Mouse (Mus musculus) neural tube, embryonic 11.5 days (tissue): ENCODE data around the gene Mylk3. TPM values are rescaled to one million over a fixed set of nuclear protein-coding genes. Genes with fewer than 3 reads are reported as not detected.

ENCODE experiments used
- ATAC-seq: fragments of 200-750 bp; cut with Nextera tagmentation; 2 replicates; pipeline ENCODE4 v1.8.0; 2017; ENCODE audit warnings: moderate number of reproducible peaks, mild to moderate bottlenecking, moderate TSS enrichment, moderate library complexity; ENCODE audit not compliant: insufficient read depth, low FRiP score, low TSS enrichment
- DNase-seq: peaks from one replicate; pipeline ENCODE4 v3.0.0-alpha.2; 2015; ENCODE audit warnings: low spot score
- H3K27ac ChIP-seq: fragments of 300-500 bp; sonication (generic); 2 replicates; pipeline ENCODE4 v1.5.1; 2014; ENCODE audit warnings: low read depth, mild to moderate bottlenecking, low read length
- H3K27me3 ChIP-seq: fragments of 300-500 bp; sonication (generic); 2 replicates; pipeline ENCODE4 v1.6.1; 2014; ENCODE audit warnings: mild to moderate bottlenecking, low read length, mixed read lengths; ENCODE audit not compliant: control insufficient read depth, insufficient read depth
- H3K36me3 ChIP-seq: fragments of 300-500 bp; sonication (generic); 2 replicates; pipeline ENCODE4 v1.6.1; 2014; ENCODE audit warnings: mild to moderate bottlenecking, low read length, moderate library complexity, mixed read lengths; ENCODE audit not compliant: control insufficient read depth, insufficient read depth
- H3K4me1 ChIP-seq: fragments of 300-500 bp; sonication (generic); 2 replicates; pipeline ENCODE4 v1.6.1; 2014; ENCODE audit warnings: low read length, mixed read lengths; ENCODE audit not compliant: control insufficient read depth, insufficient read depth
- H3K4me2 ChIP-seq: fragments of 300-500 bp; sonication (generic); 2 replicates; pipeline ENCODE4 v1.6.1; 2014; ENCODE audit warnings: low read depth, mild to moderate bottlenecking, moderate library complexity
- H3K4me3 ChIP-seq: fragments of 300-500 bp; sonication (generic); 2 replicates; pipeline ENCODE4 v1.5.1; 2014; ENCODE audit warnings: low read depth, low read length
- H3K9ac ChIP-seq: fragments of 300-500 bp; sonication (generic); 2 replicates; pipeline ENCODE4 v1.6.1; 2014; ENCODE audit warnings: mild to moderate bottlenecking, low read length
- H3K9me3 ChIP-seq: fragments of 300-500 bp; sonication (generic); 2 replicates; pipeline ENCODE4 v1.6.1; 2016; ENCODE audit warnings: low read length; ENCODE audit not compliant: control insufficient read depth
- WGBS: fragments of 180-500 bp; shearing (Covaris S2); extraction: QIAGEN DNeasy Blood & Tissue Kit; methylation state at CpG from one replicate; pipeline ENCODE4 v1.1.7; 2014; 5-methylcytosine and 5-hydroxymethylcytosine counted together
- polyA plus RNA-seq: library from polyadenylated mRNA; unstranded; fragments of >200 nt; fragmentation: Nextera tagmentation; extraction: Ambion mirVana; gene quantifications from 2 replicates; pipeline ENCODE4 v1.2.1, GENCODE M21; 2014

Gene Mylk3
- polyA plus RNA-seq, 1 experiment from 2014 or later = 1.6 TPM

DNA sequence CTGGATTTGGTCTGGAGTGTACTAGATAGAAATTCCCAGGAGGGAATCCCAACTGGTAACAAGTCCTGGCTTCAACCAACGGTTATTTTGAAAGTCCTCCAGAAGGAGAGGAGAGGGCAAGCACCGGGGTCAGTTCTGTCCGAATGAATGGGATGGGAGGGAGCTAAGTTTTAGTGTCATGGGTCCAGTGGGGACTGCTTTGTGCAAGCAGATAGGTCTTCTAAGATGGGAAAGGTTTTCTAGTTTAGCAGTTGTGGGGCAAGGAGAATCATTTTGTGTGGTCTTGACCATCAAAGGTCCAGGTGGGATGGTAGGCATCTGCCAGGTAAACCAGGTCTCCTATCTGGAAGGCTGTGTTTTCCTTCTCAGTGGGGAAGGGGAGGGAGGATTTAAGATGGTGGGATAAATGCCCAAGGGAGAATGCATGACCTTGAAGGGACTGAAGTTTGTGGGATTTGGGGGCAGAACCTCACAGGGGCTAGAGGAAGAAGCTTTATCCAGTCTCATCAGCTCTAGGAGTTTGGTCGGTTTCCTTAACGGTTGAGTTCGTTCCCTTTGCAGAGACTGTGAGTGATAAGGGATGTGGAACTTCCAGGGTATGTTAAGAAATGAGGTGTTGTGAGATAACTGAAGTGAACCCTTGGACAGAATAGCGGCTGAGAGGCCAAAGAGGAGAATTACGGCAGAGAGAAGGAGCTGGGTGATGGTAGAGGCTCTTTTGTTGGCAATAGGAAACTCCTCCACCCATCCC is 9.7 kb upstream of the Mylk3 start:
- H3K36me3 ChIP-seq = no peaks in the 10 kb centered on the region
- H3K4me3 ChIP-seq = no peak overlapping the region

DNA sequence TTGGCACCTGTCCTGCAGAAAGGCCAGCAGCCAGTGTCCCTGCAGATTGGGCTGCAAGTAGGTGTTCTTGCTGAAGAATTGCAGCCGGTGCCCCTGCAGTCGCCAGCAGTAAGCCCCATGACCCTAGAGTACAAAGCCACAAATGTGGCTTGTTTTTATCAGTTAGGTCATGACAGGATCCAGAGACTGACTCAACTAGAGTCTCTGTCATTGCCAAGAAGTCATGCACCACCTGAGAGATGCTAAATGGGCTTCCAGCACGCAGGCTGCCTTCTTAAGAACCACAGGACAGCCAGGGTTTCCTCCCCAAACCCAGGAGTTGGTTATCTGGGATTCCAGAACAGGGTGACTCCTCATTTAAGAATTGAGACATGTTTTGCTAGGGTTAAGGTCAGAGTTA is 8.9 kb upstream of the Mylk3 start:
- no peak overlapping the region for H3K4me2 ChIP-seq
- H3K4me1 ChIP-seq = no peaks in the 10 kb centered on the region
- DNase-seq (no peak), ATAC-seq (no peak)
- no peaks in the 10 kb centered on the region for H3K36me3 ChIP-seq
- no peak overlapping the region for H3K27ac ChIP-seq
- H3K9ac ChIP-seq = no peak overlapping the region
- no peaks in the 10 kb centered on the region for H3K9me3 ChIP-seq
- no peak overlapping the region for H3K4me3 ChIP-seq
- 85% methylated on average over 3 of the region's 3 CpGs for WGBS
- H3K27me3 ChIP-seq = no peaks in the 10 kb centered on the region

More for the DNA sequence above, 9.7 kb upstream of the Mylk3 start:
- ATAC-seq (no peak), DNase-seq (no peak)
- Histone ChIP-seq H3K9me3 (no peaks in the 10 kb centered on the region), H3K4me1 (no peaks in the 10 kb centered on the region), H3K27me3 (no peaks in the 10 kb centered on the region), H3K9ac (no peak overlapping the region), H3K27ac (no peak overlapping the region), H3K4me2 (no peak overlapping the region)
- WGBS = 89% methylated on average over 8 of the region's 8 CpGs

DNA sequence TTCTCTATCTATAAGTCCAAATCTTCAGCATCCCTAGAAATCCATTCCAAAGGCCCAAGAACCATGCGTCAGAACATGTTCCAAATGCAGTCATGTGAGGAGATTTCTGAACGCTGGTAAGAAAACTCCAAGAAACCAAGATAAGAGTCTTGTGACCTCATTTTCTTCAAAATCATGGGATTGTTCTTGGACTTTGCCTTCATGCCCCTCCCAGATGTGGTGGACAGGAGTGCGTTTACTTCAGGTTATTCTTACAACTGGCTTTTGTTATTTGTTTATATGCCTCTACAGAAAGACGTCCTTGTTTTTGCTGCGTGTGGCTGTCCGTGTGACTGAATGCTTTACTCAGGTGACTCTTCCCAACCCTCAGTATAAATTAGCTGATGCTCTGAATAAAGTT is 7.1 kb upstream of the Mylk3 start:
- 95% methylated on average over 6 of the region's 6 CpGs for WGBS
- DNase-seq = no peak
- no peak for ATAC-seq
- Histone ChIP-seq H3K4me3 (no peak overlapping the region), H3K9me3 (no peaks in the 10 kb centered on the region), H3K9ac (no peak overlapping the region), H3K4me1 (no peaks in the 10 kb centered on the region), H3K4me2 (no peak overlapping the region), H3K27me3 (no peaks in the 10 kb centered on the region), H3K36me3 (no peaks in the 10 kb centered on the region), H3K27ac (no peak overlapping the region)

DNA sequence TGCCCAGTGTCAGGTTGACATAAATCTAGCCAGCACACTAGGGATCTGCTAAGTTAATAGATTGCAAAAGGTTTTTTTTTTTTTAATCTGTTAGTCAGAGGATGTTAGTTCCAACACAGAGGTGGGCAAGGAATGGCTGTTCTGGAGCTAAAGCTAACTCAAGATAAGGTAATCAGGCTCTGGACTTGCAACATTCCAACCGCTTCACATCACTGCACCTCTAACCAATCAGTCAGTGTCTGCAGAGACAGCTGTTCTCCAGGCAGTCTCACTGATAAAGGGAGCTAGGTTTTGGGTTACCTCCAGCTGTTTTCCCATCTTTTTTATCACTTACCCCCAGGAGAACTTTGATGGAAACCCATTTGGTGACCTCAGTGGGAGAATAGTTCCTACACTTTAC is 5.3 kb upstream of the Mylk3 start:
- no peak for ATAC-seq
- Histone ChIP-seq H3K4me1 (no peaks in the 10 kb centered on the region), H3K9me3 (no peaks in the 10 kb centered on the region), H3K4me3 (no peak overlapping the region), H3K36me3 (no peaks in the 10 kb centered on the region), H3K9ac (no peak overlapping the region), H3K27ac (no peak overlapping the region), H3K4me2 (no peak overlapping the region), H3K27me3 (no peaks in the 10 kb centered on the region)
- 75% methylated on average over 1 of the region's 1 CpGs for WGBS
- no peak for DNase-seq

DNA sequence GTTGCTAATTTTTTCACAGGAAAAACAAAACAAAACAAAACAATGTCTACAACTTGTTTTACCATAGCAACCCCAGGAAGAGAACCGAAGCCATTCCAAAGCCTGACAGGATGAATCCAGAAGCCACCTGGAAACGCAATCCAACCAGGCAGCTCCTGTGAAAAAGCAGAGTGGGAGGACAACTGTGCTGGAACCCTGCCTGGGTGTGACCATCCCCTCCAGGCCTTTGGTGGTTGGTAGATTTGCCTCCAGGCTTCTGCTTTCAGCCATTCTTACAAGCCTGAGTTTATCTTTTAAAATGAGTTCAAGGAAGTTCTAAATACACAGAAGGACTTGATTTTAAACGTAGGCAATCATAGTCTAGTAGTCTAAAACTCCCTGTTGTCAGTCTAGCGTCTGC is 4.2 kb downstream of the Mylk3 start:
- Histone ChIP-seq H3K4me3 (no peak overlapping the region), H3K9me3 (no peaks in the 10 kb centered on the region), H3K4me1 (no peaks in the 10 kb centered on the region), H3K36me3 (no peaks in the 10 kb centered on the region), H3K4me2 (no peak overlapping the region), H3K27me3 (no peaks in the 10 kb centered on the region), H3K9ac (no peak overlapping the region), H3K27ac (no peak overlapping the region)
- 82% methylated on average over 4 of the region's 4 CpGs for WGBS
- no peak for ATAC-seq
- DNase-seq = no peak

DNA sequence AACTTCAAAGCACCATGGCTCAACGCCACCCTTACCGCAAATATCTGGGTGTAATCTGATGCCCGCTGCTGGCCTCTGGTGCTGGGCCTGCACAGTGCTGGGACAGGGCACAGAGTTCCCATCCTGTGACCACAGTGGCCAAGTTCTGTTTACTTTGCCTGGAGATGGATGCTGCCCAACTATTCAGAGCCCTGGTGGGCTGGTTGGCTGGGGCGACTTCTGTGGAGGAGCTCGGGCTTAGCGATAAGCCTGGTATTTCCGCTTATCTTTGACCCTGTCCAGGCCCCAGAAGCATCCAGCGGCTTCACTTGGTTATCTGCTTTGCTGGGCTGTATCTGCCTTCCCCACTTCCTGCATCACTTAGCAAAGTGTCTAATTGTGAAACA is 5.3 kb downstream of the Mylk3 start:
- 80% methylated on average over 8 of the region's 8 CpGs for WGBS

DNA sequence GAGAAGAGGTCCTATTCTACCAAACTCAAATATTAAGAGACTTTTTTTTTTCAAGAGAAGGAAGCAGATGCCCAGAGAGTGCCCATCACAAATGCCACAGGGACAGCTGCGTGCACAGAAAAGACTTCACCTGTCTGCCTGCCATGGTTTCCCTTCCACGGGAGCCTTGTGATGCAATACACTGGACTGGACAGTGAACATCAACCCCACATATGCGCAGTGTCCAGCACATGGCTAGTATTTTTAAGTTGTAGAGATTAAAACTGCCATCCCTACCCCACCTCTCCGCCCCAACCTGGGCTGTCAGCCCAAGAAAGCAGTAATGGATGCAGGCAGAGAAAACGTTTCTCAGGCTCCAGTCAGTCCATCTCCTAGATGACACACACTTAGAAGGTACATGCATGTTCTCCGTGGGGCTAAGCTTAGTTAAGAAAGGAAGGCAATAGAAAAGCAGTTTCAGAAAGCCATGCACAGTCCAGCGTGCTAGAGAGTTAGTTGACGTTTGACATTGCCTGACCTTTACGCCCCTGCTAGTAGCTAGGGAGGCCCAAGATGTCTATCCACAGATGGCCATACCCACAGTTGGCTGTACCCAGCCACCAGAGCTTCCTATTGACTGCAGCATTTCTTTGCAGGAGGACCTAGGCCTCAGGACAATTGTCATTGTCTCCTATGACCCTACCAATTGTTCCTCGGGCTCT is 5.9 kb downstream of the Mylk3 start:
- Histone ChIP-seq H3K9me3 (no peaks in the 10 kb centered on the region), H3K4me1 (no peaks in the 10 kb centered on the region), H3K27me3 (no peaks in the 10 kb centered on the region), H3K27ac (no peak overlapping the region), H3K4me2 (no peak overlapping the region), H3K36me3 (no peaks in the 10 kb centered on the region), H3K9ac (no peak overlapping the region), H3K4me3 (no peak overlapping the region)
- ATAC-seq (no peak), DNase-seq (no peak)
- WGBS = 81% methylated on average over 10 of the region's 10 CpGs

More for the DNA sequence above, 5.3 kb downstream of the Mylk3 start:
- no peaks in the 10 kb centered on the region for H3K27me3 ChIP-seq
- no peaks in the 10 kb centered on the region for H3K9me3 ChIP-seq
- H3K4me3 ChIP-seq = no peak overlapping the region
- no peak overlapping the region for H3K9ac ChIP-seq
- no peak overlapping the region for H3K27ac ChIP-seq
- no peak for ATAC-seq
- no peak for DNase-seq
- no peaks in the 10 kb centered on the region for H3K36me3 ChIP-seq
- no peak overlapping the region for H3K4me2 ChIP-seq
- H3K4me1 ChIP-seq = no peaks in the 10 kb centered on the region

DNA sequence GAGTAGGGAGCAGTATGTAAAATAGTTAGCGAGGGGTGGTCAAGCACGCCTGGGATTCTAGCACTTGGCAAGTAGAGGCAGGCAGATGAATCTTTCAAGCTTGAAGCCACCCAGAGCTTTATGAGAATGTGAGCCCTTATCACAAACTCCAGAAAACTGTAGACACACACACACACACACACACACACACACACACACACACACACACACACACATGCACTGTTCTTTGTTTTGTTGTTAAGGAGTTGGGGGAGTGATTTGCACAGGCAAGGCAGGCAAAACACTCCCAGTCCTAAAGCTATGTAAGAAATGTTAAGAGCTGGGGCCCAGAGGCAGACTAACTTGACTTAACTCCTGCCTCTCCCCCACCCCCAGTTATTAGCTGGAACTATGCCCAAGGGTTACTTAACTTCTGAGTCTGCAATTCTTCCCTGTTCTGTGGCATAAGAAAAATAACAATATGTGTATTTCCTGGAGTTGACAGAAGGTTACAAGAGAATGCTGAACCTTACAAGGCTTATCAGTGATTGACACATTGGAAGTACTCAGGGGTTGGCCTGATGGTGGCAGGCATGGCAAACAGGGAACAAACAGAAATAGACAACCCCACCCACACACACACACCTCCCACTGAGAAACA is 6.9 kb downstream of the Mylk3 start:
- Histone ChIP-seq H3K27me3 (no peaks in the 10 kb centered on the region), H3K27ac (no peak overlapping the region), H3K9me3 (no peaks in the 10 kb centered on the region), H3K4me3 (no peak overlapping the region), H3K4me2 (no peak overlapping the region), H3K4me1 (no peaks in the 10 kb centered on the region), H3K9ac (no peak overlapping the region), H3K36me3 (no peaks in the 10 kb centered on the region)
- DNase-seq (no peak), ATAC-seq (no peak)
- WGBS = 42% methylated on average over 2 of the region's 2 CpGs

DNA sequence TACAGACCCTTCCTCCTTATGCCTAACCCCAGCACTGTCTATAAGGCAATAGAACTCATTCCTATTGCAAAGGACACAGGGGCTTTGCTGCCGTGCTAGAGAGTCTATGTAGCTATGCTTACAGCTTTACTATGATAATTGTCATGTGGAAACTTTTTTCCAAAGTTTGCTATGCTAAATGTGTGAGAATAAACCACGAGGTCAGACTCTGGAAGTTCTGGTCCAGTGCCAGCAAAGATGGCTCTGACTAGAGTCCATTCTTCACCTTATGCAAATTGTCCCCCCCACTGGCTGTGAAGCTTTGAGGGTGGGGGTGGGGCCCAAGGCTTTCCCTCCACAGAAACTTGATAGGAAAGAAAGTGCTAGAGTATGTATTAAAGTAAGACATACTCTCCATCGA is 9.6 kb downstream of the Mylk3 start:
- H3K27me3 ChIP-seq = no peaks in the 10 kb centered on the region
- H3K4me3 ChIP-seq = no peak overlapping the region
- DNase-seq (no peak), ATAC-seq (no peak)
- WGBS = 71% methylated on average over 3 of the region's 3 CpGs
- H3K4me2 ChIP-seq = no peak overlapping the region
- H3K36me3 ChIP-seq = no peaks in the 10 kb centered on the region
- no peaks in the 10 kb centered on the region for H3K4me1 ChIP-seq
- no peak overlapping the region for H3K27ac ChIP-seq
- no peak overlapping the region for H3K9ac ChIP-seq
- no peaks in the 10 kb centered on the region for H3K9me3 ChIP-seq
